Mouse (Mus musculus) thymus, adult 2 months (tissue): ENCODE measurements around the gene 1700057G04Rik.

Experiments used
- CTCF ChIP-seq: fragments of 200-500 bp; IDR thresholded peaks from 2 replicates; pipeline ENCODE4 v1.5.1; 2012; ENCODE audit warnings: mild to moderate bottlenecking, control low read depth, low read length, moderate library complexity, borderline replicate concordance; ENCODE audit not compliant: control insufficient read depth, poor library complexity, insufficient read depth; ENCODE audit errors: extremely low read depth
- POLR2A ChIP-seq: fragments of 200-500 bp; IDR thresholded peaks from 2 replicates; pipeline ENCODE4 v1.6.1; 2012; ENCODE audit warnings: mild to moderate bottlenecking, low read length, control low read depth, moderate library complexity; ENCODE audit not compliant: control insufficient read depth, poor library complexity, insufficient read depth; ENCODE audit errors: extremely low read depth

- TF ChIP-seq CTCF (no peak), POLR2A (no peak)
These were observed 39.3 kb upstream of the 1700057G04Rik start for GRCm38 (mm10) chr9:92269829-92270404.
